Mouse (Mus musculus): ENCODE data around the gene Srsf9. TPM values are rescaled to one million over a fixed set of nuclear protein-coding genes. Genes with fewer than 3 reads are reported as not detected.
"Not testable (repeated sequence)": the region's sequence is repeated elsewhere in the genome, so short reads cannot be mapped to it uniquely, and the experiment has no call there.

The Srsf9 gene
- polyA plus RNA-seq, 1 experiment = 39.2 TPM

DNA sequence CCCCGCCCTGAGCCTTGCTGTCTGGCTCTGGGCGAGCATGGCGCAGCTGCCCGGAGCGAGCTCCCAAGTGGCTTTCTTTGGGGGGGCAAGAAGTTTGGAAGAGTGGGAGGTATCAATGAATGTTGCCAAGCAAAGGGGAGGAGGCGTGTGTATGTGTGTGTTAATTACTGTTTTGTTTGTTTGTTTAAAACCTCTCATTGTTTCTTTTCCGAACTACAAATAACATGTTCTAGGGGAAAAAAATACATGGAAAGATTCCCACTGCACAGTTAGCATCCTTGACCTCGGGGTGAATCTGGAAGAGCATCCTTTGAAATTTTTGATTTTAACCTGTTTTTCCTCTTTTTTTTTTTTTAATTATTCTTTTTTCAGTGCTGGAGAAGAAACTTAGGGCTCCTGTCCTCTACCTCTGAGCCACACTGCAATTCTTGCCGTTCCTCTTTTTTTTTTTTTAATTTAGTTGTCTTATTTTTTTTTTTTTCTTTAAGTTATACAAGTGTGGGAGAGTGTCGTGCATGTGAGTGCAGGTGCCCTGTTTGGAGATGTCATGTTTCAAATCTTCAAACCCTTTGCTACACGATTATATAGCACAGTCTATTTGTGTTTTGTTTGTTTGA, 47.3 kb downstream of the Srsf9 start:
- DNase-seq = no peak
- H3K4me1 ChIP-seq (ENCODE audit: control insufficient read depth, insufficient read depth, low read length) = no peaks in the 10 kb centered on the region
- TF ChIP-seq POLR2A (IDR thresholded peaks at IDR 0.05; ENCODE audit: low read depth, low read length) (no peak), CTCF (conservative IDR thresholded peaks at IDR 0.05; ENCODE audit: insufficient read depth, insufficient read length, low read depth, low read length) (no peak)
- H3K4me3 ChIP-seq (ENCODE audit: insufficient read depth, low read depth, low read length) = no peak overlapping the region
- no peak overlapping the region for H3K27ac ChIP-seq (ENCODE audit: insufficient read depth, low read depth, low read length)
- WGBS = 31% methylated on average over 11 of the region's 11 CpGs
- no peaks in the 10 kb centered on the region for H3K27me3 ChIP-seq (replicated peaks; ENCODE audit: control insufficient read depth, insufficient read depth, low read length)
- H3K36me3 ChIP-seq (ENCODE audit: control insufficient read depth, insufficient read depth, low read length) = no peaks in the 10 kb centered on the region

DNA sequence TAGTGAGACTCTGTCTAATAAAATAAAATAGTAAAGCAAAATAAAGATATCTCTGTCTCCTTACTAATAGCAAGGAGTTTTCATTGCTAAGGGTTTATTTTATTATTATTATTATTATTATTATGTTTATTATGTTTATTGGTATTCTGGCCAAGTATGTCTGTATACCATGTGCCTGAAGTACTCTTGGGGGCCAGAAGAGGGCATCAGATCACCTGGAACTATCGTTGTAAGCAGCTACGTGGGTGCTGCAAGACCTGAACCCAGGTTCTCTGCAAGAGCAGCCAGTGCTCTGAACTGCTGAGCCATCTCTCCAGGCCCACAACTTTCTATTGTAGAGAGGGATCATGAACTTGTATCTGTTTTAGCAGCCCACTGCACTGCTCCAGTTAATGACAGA, 48.5 kb downstream of the Srsf9 start:
- Histone ChIP-seq H3K27ac (ENCODE audit: insufficient read depth, low read depth, low read length) (no peak overlapping the region), H3K36me3 (ENCODE audit: control insufficient read depth, insufficient read depth, low read length) (no peaks in the 10 kb centered on the region), H3K4me1 (ENCODE audit: control insufficient read depth, insufficient read depth, low read length) (no peaks in the 10 kb centered on the region), H3K27me3 (replicated peaks; ENCODE audit: control insufficient read depth, insufficient read depth, low read length) (no peaks in the 10 kb centered on the region), H3K4me3 (ENCODE audit: insufficient read depth, low read depth, low read length) (no peak overlapping the region)
- TF ChIP-seq CTCF (conservative IDR thresholded peaks at IDR 0.05; ENCODE audit: insufficient read depth, insufficient read length, low read depth, low read length) = no peak
- no peak for TF ChIP-seq POLR2A (IDR thresholded peaks at IDR 0.05; ENCODE audit: low read depth, low read length)
- WGBS = 84% methylated on average over 2 of the region's 2 CpGs
- DNase-seq = no peak

DNA sequence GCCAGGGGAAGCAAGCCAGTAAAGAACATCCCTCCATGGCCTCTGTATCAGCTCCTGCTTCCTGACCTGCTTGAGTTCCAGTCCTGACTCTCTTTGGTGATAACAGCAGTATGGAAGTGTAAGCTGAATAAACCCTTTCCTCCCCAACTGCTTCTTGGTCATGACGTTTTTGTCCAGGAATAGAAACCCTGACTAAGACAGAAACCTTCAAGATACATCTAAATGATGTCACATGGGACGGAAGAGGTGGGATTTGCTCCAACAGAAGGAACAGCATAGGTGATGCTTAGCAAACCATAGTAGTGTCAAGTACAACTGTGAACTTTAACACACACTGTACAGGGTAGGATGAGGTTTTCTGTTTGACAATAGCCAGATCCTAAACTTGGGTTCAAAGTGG, 51.9 kb downstream of the Srsf9 start:
- DNase-seq; H3K4me1 ChIP-seq (ENCODE audit: control insufficient read depth, insufficient read depth, low read length); H3K27me3 ChIP-seq (replicated peaks; ENCODE audit: control insufficient read depth, insufficient read depth, low read length); H3K4me3 ChIP-seq (ENCODE audit: insufficient read depth, low read depth, low read length); H3K27ac ChIP-seq (ENCODE audit: insufficient read depth, low read depth, low read length); H3K36me3 ChIP-seq (ENCODE audit: control insufficient read depth, insufficient read depth, low read length): not testable (repeated sequence)
- 74% methylated on average over 2 of the region's 2 CpGs for WGBS

Other genes with a start within 250 kb of the Srsf9 start
- not detected in 2 replicates for gene Gm10401, start 228.9 kb upstream of the Srsf9 start, polyA plus RNA-seq (2012; rRNA removed)
- 220 and 241 TPM in 2 replicates for gene Acads, start 207.8 kb upstream of the Srsf9 start, polyA plus RNA-seq (2012; rRNA removed)
- 138 and 141 TPM in 2 replicates for gene Unc119b, start 192.2 kb upstream of the Srsf9 start, polyA plus RNA-seq (2012; rRNA removed)
- gene Mlec, start 169.0 kb upstream of the Srsf9 start, polyA plus RNA-seq (2012; rRNA removed) = 202 and 209 TPM in 2 replicates
- 1.7 and 2.6 TPM in 2 replicates for gene Cabp1, start 132.8 kb upstream of the Srsf9 start, polyA plus RNA-seq (2012; rRNA removed)
- gene Pop5, start 91.3 kb upstream of the Srsf9 start, polyA plus RNA-seq (2012; rRNA removed) = 132 and 160 TPM in 2 replicates
- gene Rnf10, start 54.3 kb upstream of the Srsf9 start, polyA plus RNA-seq (2012; rRNA removed) = 129 and 144 TPM in 2 replicates
- 19.5 and 25.1 TPM in 2 replicates for gene Coq5, start 47.5 kb upstream of the Srsf9 start, polyA plus RNA-seq (2012; rRNA removed)
- gene Dynll1, start 26.2 kb upstream of the Srsf9 start, polyA plus RNA-seq (2012; rRNA removed) = 108 and 129 TPM in 2 replicates
- 12.1 and 16.0 TPM in 2 replicates for gene Gatc, start 14.0 kb downstream of the Srsf9 start, polyA plus RNA-seq (2012; rRNA removed)
- 15.9 and 20.1 TPM in 2 replicates for gene Triap1, start 14.0 kb downstream of the Srsf9 start, polyA plus RNA-seq (2012; rRNA removed)
- gene Cox6a1, start 21.8 kb downstream of the Srsf9 start, polyA plus RNA-seq (2012; rRNA removed) = 4,626 and 5,972 TPM in 2 replicates
- 2.0 and 2.5 TPM in 2 replicates for gene Msi1, start 102.4 kb downstream of the Srsf9 start, polyA plus RNA-seq (2012; rRNA removed)
- gene Pla2g1b, start 139.1 kb downstream of the Srsf9 start, polyA plus RNA-seq (2012; rRNA removed) = 0.74 TPM in 1 of 2 replicates, not detected in the other
- gene Sirt4, start 157.5 kb downstream of the Srsf9 start, polyA plus RNA-seq (2012; rRNA removed) = 34.0 and 49.3 TPM in 2 replicates
- 101 and 122 TPM in 2 replicates for gene Pxn, start 179.5 kb downstream of the Srsf9 start, polyA plus RNA-seq (2012; rRNA removed)
- 1,267 and 1,337 TPM in 2 replicates for gene Rplp0, start 232.3 kb downstream of the Srsf9 start, polyA plus RNA-seq (2012; rRNA removed)
- gene Gcn1l1, start 238.1 kb downstream of the Srsf9 start, polyA plus RNA-seq (2012; rRNA removed) = 42.2 and 45.4 TPM in 2 replicates